ENCODE assay signal across 13 mouse cellular contexts in genomic region chr5:114807063-114807462, GRCm38 (mm10). TPM values are rescaled to one million over a fixed set of nuclear protein-coding genes. Genes with fewer than 3 reads are reported as not detected.
A peak's percentile ranks its signal among the peaks of the same experiment; 100 is the strongest.
DNase-seq lines count a peak whose midpoint lies in the region; ATAC-seq and TF ChIP-seq lines count a peak whose summit lies in the region.
"Had no signal": no experiment of that assay in that cellular context is flagged by ENCODE, and none has a peak within 500 bp of the region (broad histone marks: within the 10 kb centered on the region; RNA-seq: fewer than 3 reads in every experiment).

No protein-coding gene starts in this region.

- H3K4me3 ChIP-seq in heart, embryonic 11.5 days (ENCODE audit: low read depth, low read length): no peak overlapping the region
- no peak overlapping the region for H3K4me3 ChIP-seq in lung, embryonic 14.5 days (ENCODE audit: low read depth, low read length)
- no peak overlapping the region for H3K4me3 ChIP-seq in limb, embryonic 10.5 days
- H3K4me3 ChIP-seq in midbrain, embryonic 14.5 days (replicated peaks; ENCODE audit: low read depth, low read length): no peak overlapping the region
- H3K4me3 ChIP-seq: embryonic facial prominence, embryonic 12.5 days had no signal

- H3K4me2 ChIP-seq in heart, embryonic 11.5 days: peak overlapping the region; percentile 41
- H3K4me2 ChIP-seq in lung, embryonic 14.5 days: no peak overlapping the region
- H3K4me2 ChIP-seq in midbrain, embryonic 14.5 days (ENCODE audit: low read length): no peak overlapping the region
- H3K4me2 ChIP-seq: embryonic facial prominence, embryonic 12.5 days had no signal

- H3K9me3 ChIP-seq in heart, embryonic 11.5 days (replicated peaks; ENCODE audit: control insufficient read depth, low read length): no peaks in the 10 kb centered on the region
- H3K9me3 ChIP-seq in lung, embryonic 14.5 days (ENCODE audit: low read depth, low read length): no peaks in the 10 kb centered on the region
- no peaks in the 10 kb centered on the region for H3K9me3 ChIP-seq in limb, embryonic 10.5 days (replicated peaks)
- H3K9me3 ChIP-seq in midbrain, embryonic 14.5 days (ENCODE audit: control insufficient read depth, low read length): no peaks in the 10 kb centered on the region
- H3K9me3 ChIP-seq: embryonic facial prominence, embryonic 12.5 days had no signal

- peaks cover 5% of the 10 kb centered on the region; the same call in 1 of the 2 replicates for H3K36me3 ChIP-seq in heart, embryonic 11.5 days (ENCODE audit: control insufficient read depth, insufficient read depth, low read length)
- H3K36me3 ChIP-seq in lung, embryonic 14.5 days (ENCODE audit: insufficient read depth): peaks cover 69% of the 10 kb centered on the region
- H3K36me3 ChIP-seq in limb, embryonic 10.5 days: peaks cover 91% of the 10 kb centered on the region
- peaks cover 77% of the 10 kb centered on the region for H3K36me3 ChIP-seq in midbrain, embryonic 14.5 days (ENCODE audit: control insufficient read depth, insufficient read depth, low read length)

- peak overlapping the region; percentile 46; the same call in 1 of the 2 replicates for H3K9ac ChIP-seq in heart, embryonic 11.5 days (ENCODE audit: low read depth, low read length)
- H3K9ac ChIP-seq in lung, embryonic 14.5 days: no peak overlapping the region; the same call in 1 of the 2 replicates
- no peak overlapping the region for H3K9ac ChIP-seq in midbrain, embryonic 14.5 days (replicated peaks; ENCODE audit: low read length)
- H3K9ac ChIP-seq: embryonic facial prominence, embryonic 12.5 days had no signal

- H3K27me3 ChIP-seq in heart, embryonic 11.5 days (ENCODE audit: control insufficient read depth, insufficient read depth, low read length): no peaks in the 10 kb centered on the region
- H3K27me3 ChIP-seq in lung, embryonic 14.5 days (ENCODE audit: insufficient read depth, low read length): no peaks in the 10 kb centered on the region
- H3K27me3 ChIP-seq in limb, embryonic 10.5 days (ENCODE audit: low read depth, poor library complexity, severe bottlenecking): no peaks in the 10 kb centered on the region
- H3K27me3 ChIP-seq in midbrain, embryonic 14.5 days (ENCODE audit: control insufficient read depth, insufficient read depth, low read length): no peaks in the 10 kb centered on the region
- H3K27me3 ChIP-seq: embryonic facial prominence, embryonic 12.5 days had no signal

- intact Hi-C loops in heart, postnatal 25 days (cut with DNase I): loop anchor here (2.0 to 5.0 kb wide), 2 partner anchors 32 to 100 kb away; partner anchors contain the start of genes Ankrd13a, Git2 and Tchp

- H3K4me1 ChIP-seq in heart, embryonic 11.5 days (ENCODE audit: control insufficient read depth, insufficient read depth, low read length): peaks cover 22% of the 10 kb centered on the region
- H3K4me1 ChIP-seq in lung, embryonic 14.5 days (ENCODE audit: insufficient read depth): no peaks in the 10 kb centered on the region
- peaks cover 45% of the 10 kb centered on the region for H3K4me1 ChIP-seq in limb, embryonic 10.5 days
- peaks cover 5% of the 10 kb centered on the region for H3K4me1 ChIP-seq in midbrain, embryonic 14.5 days (ENCODE audit: control insufficient read depth, insufficient read depth, low read length)

- peak overlapping the region; percentile 72 for H3K27ac ChIP-seq in heart, embryonic 11.5 days (ENCODE audit: low read depth, low read length)
- peak overlapping the region; percentile 16; the same call in 1 of the 2 replicates for H3K27ac ChIP-seq in lung, embryonic 14.5 days (ENCODE audit: low read depth)
- H3K27ac ChIP-seq in limb, embryonic 10.5 days: peak overlapping the region; percentile 64; the same call in 1 of the 2 replicates
- H3K27ac ChIP-seq in midbrain, embryonic 14.5 days (replicated peaks; ENCODE audit: low read depth, low read length): 0 out of 2 replicates have a peak overlapping the region, but pooled peaks have one; percentile 20

- no peak for TF ChIP-seq CTCF in lung, embryonic 14.5 days (IDR thresholded peaks at IDR 0.05; ENCODE audit: low read depth)

- 29% methylated on average over 9 of the region's 9 CpGs for WGBS in heart, embryonic 11.5 days (ENCODE audit: insufficient replicate concordance)
- WGBS in lung, embryonic 14.5 days: 54% methylated on average over 9 of the region's 9 CpGs
- whole genome bisulfite sequencing in limb, embryonic 10.5 days: 59% methylated on average over 9 of the region's 9 CpGs
- 42% methylated on average over 9 of the region's 9 CpGs for WGBS in midbrain, embryonic 14.5 days

- no peak for DNase-seq in heart, postnatal 25 days (ENCODE audit: low spot score)
- no peak for DNase-seq in lung, embryonic 14.5 days
- no peak for DNase-seq in lung, adult 18-20 months
- DNase-seq in limb, embryonic 10.5 days (ENCODE audit: low spot score): no peak
- DNase-seq in midbrain, embryonic 14.5 days: no peak
- no peak for DNase-seq in retina, postnatal 1 day
- no peak for DNase-seq in thymus, postnatal 0 days (ENCODE audit: low spot score)
- DNase-seq: right cerebral cortex, postnatal 4 days; thymus, postnatal 25 days had no signal

- ATAC-seq in heart, embryonic 11.5 days (replicated peaks; ENCODE audit: insufficient number of reproducible peaks, low FRiP score, low TSS enrichment): no peak
- no peak for ATAC-seq in lung, embryonic 14.5 days (ENCODE audit: insufficient read depth)
- no peak for ATAC-seq in midbrain, embryonic 14.5 days (ENCODE audit: low FRiP score, low TSS enrichment)
- ATAC-seq: CD4-positive, CD25-positive, alpha-beta regulatory T cell, adult 4 months had no signal

RNA-seq across cellular contexts. Expression of gene 1500011B03Rik, which starts 16.2 kb away (rescaled TPM):
- 62.7 and 63.7 TPM in 2 replicates for polyA plus RNA-seq in heart, embryonic 11.5 days (2014; fragmentation: Nextera tagmentation; extraction: Ambion mirVana)
- 1 to 10 TPM; 5.1 to 5.7 TPM for total RNA-seq in heart, postnatal 25 days (2021)
- 86.4 and 88.6 TPM in 2 replicates for polyA plus RNA-seq in lung, embryonic 14.5 days (2014; fragmentation: Nextera tagmentation; extraction: Ambion mirVana)
- 92.0 and 92.4 TPM in 2 replicates for polyA plus RNA-seq in limb, embryonic 10.5 days (2016; fragmentation: Nextera tagmentation; extraction: Ambion mirVana)
- 276 and 315 TPM in 2 replicates for polyA plus RNA-seq in midbrain, embryonic 14.5 days (2014; fragmentation: Nextera tagmentation; extraction: Ambion mirVana)
- polyA plus RNA-seq in thymus, postnatal 0 days (2015; fragmentation: Nextera tagmentation; extraction: Ambion mirVana): 119 and 139 TPM in 2 replicates

RNA-seq across cellular contexts. Expression of gene Git2, which starts 31.7 kb away (rescaled TPM):
- polyA plus RNA-seq in heart, embryonic 11.5 days (2014; fragmentation: Nextera tagmentation; extraction: Ambion mirVana): 28.9 and 30.6 TPM in 2 replicates
- total RNA-seq in heart, postnatal 25 days (2021): 10 to 100 TPM; 29.1 to 37.9 TPM
- 45.9 and 51.8 TPM in 2 replicates for polyA plus RNA-seq in lung, embryonic 14.5 days (2014; fragmentation: Nextera tagmentation; extraction: Ambion mirVana)
- polyA plus RNA-seq in limb, embryonic 10.5 days (2016; fragmentation: Nextera tagmentation; extraction: Ambion mirVana): 36.1 and 44.8 TPM in 2 replicates
- polyA plus RNA-seq in midbrain, embryonic 14.5 days (2014; fragmentation: Nextera tagmentation; extraction: Ambion mirVana): 36.3 and 39.5 TPM in 2 replicates
- polyA plus RNA-seq in thymus, postnatal 0 days (2015; fragmentation: Nextera tagmentation; extraction: Ambion mirVana): 72.3 and 75.1 TPM in 2 replicates

RNA-seq across cellular contexts. Expression of gene Ankrd13a, which starts 32.6 kb away (rescaled TPM):
- 37.6 and 39.7 TPM in 2 replicates for polyA plus RNA-seq in heart, embryonic 11.5 days (2014; fragmentation: Nextera tagmentation; extraction: Ambion mirVana)
- 10 to 100 TPM; 31.3 to 35.2 TPM for total RNA-seq in heart, postnatal 25 days (2021)
- 83.2 and 86.4 TPM in 2 replicates for polyA plus RNA-seq in lung, embryonic 14.5 days (2014; fragmentation: Nextera tagmentation; extraction: Ambion mirVana)
- 43.1 and 44.0 TPM in 2 replicates for polyA plus RNA-seq in limb, embryonic 10.5 days (2016; fragmentation: Nextera tagmentation; extraction: Ambion mirVana)
- 40.9 and 48.5 TPM in 2 replicates for polyA plus RNA-seq in midbrain, embryonic 14.5 days (2014; fragmentation: Nextera tagmentation; extraction: Ambion mirVana)
- 80.3 and 86.3 TPM in 2 replicates for polyA plus RNA-seq in thymus, postnatal 0 days (2015; fragmentation: Nextera tagmentation; extraction: Ambion mirVana)

RNA-seq across cellular contexts. Expression of gene 4930519G04Rik, which starts 46.4 kb away (rescaled TPM):
- polyA plus RNA-seq in heart, embryonic 11.5 days (2014; fragmentation: Nextera tagmentation; extraction: Ambion mirVana): not detected in 2 replicates
- total RNA-seq in heart, postnatal 25 days (2021): not detected
- polyA plus RNA-seq in lung, embryonic 14.5 days (2014; fragmentation: Nextera tagmentation; extraction: Ambion mirVana): not detected in 2 replicates
- not detected in 2 replicates for polyA plus RNA-seq in limb, embryonic 10.5 days (2016; fragmentation: Nextera tagmentation; extraction: Ambion mirVana)
- not detected in 2 replicates for polyA plus RNA-seq in midbrain, embryonic 14.5 days (2014; fragmentation: Nextera tagmentation; extraction: Ambion mirVana)
- not detected in 2 replicates for polyA plus RNA-seq in thymus, postnatal 0 days (2015; fragmentation: Nextera tagmentation; extraction: Ambion mirVana)
- polyA plus RNA-seq: CD4-positive, CD25-positive, alpha-beta regulatory T cell, adult 4 months; embryonic facial prominence, embryonic 12.5 days; neural tube, embryonic 11.5 days had no signal

RNA-seq across cellular contexts. Expression of gene Gm9936, which starts 51.4 kb away (rescaled TPM):
- not detected in 2 replicates for polyA plus RNA-seq in heart, embryonic 11.5 days (2014; fragmentation: Nextera tagmentation; extraction: Ambion mirVana)
- total RNA-seq in heart, postnatal 25 days (2021): not detected
- polyA plus RNA-seq in lung, embryonic 14.5 days (2014; fragmentation: Nextera tagmentation; extraction: Ambion mirVana): 0.18 TPM in 1 of 2 replicates, not detected in the other
- not detected in 2 replicates for polyA plus RNA-seq in limb, embryonic 10.5 days (2016; fragmentation: Nextera tagmentation; extraction: Ambion mirVana)
- polyA plus RNA-seq in midbrain, embryonic 14.5 days (2014; fragmentation: Nextera tagmentation; extraction: Ambion mirVana): 3.4 and 3.5 TPM in 2 replicates
- not detected in 2 replicates for polyA plus RNA-seq in thymus, postnatal 0 days (2015; fragmentation: Nextera tagmentation; extraction: Ambion mirVana)
- polyA plus RNA-seq: CD4-positive, CD25-positive, alpha-beta regulatory T cell, adult 4 months had no signal

Comparison
In these comparisons a context has a peak if more than half of its experiments do, and no peak if none do; other contexts are left out.
1. H3K27ac ChIP-seq: peak in every context shown above with its lines; median percentile 72 in heart, embryonic 11.5 days; 64 in limb, embryonic 10.5 days; 20 in midbrain, embryonic 14.5 days; 16 in lung, embryonic 14.5 days.